Mouse (Mus musculus): ENCODE measurements around the gene Pold2. TPM values are rescaled to one million over a fixed set of nuclear protein-coding genes. Genes with fewer than 3 reads are reported as not detected.

Pold2 gene
- total RNA-seq, 2 experiments from 2014 or later = 23.5 to 25.2 TPM

Other genes starting within 250 kb of the Pold2 start
- gene Mrps24, start 162.6 kb downstream of the Pold2 start, total RNA-seq (2021) = 10 to 100 TPM; 67.6 to 72.2 TPM
- gene Urgcp, start 115.9 kb downstream of the Pold2 start, total RNA-seq (2021) = 10 to 100 TPM; 63.9 to 73.3 TPM
- 10 to 100 TPM; 76.8 to 78.0 TPM for gene Dbnl, start 89.8 kb downstream of the Pold2 start, total RNA-seq (2021)
- gene Pgam2, start 74.6 kb downstream of the Pold2 start, total RNA-seq (2021) = 10 to 100 TPM; 14.4 to 14.8 TPM
- 10 to 100 TPM; 12.1 to 14.0 TPM for gene Polm, start 40.3 kb downstream of the Pold2 start, total RNA-seq (2021)
- gene Aebp1, start 16.3 kb downstream of the Pold2 start, total RNA-seq (2021) = 1 to 10 TPM; 4.8 to 8.3 TPM
- not detected for gene Myl7, start 20.5 kb upstream of the Pold2 start, total RNA-seq (2021)
- gene Gck, start 71.8 kb upstream of the Pold2 start, total RNA-seq (2021) = 1 to 10 TPM; 2.4 to 3.7 TPM
- 10 to 100 TPM; 68.2 to 73.2 TPM for gene Ykt6, start 77.4 kb upstream of the Pold2 start, total RNA-seq (2021)
- 1,000 to 10,000 TPM; 1,105 to 1,153 TPM for gene Camk2b, start 188.1 kb upstream of the Pold2 start, total RNA-seq (2021)